Comparison of ENCODE assay signal across 13 mouse cellular contexts in genomic region chr17:14445611-14446010, GRCm38 (mm10).
"Had no signal": no experiment of that assay in that cellular context is flagged by ENCODE, and none has a peak within 500 bp of the region (broad histone marks: within the 10 kb centered on the region; RNA-seq: fewer than 3 reads in every experiment).

No protein-coding gene starts in this region.

- DNase-seq: forebrain, postnatal 0 days; gastrocnemius, postnatal 14 days; gastrocnemius, postnatal 36 days; heart, adult 11 months; heart, adult 2 months; heart, postnatal 14 days; heart, postnatal 36 days; kidney, adult 18-20 months; kidney, adult 8-10 months; kidney, postnatal 10 days; kidney, postnatal 25 days; kidney, postnatal 4 days; left cerebral cortex, postnatal 4 days had no signal
